Mouse (Mus musculus) intestine, embryonic 14.5 days (tissue): Measurements from ENCODE around the gene Atp6v0d1. TPM values are rescaled to one million over a fixed set of nuclear protein-coding genes. Genes with fewer than 3 reads are reported as not detected.

ENCODE experiments used
- ATAC-seq: fragments of 200-750 bp; cut with Nextera tagmentation; replicated peaks from 2 replicates; pipeline ENCODE4 v1.8.0; 2017; ENCODE audit warnings: low read depth, moderate number of reproducible peaks, moderate TSS enrichment, moderate library complexity; ENCODE audit not compliant: low FRiP score, low TSS enrichment
- DNase-seq: peaks from one replicate; pipeline ENCODE4 v3.0.0-alpha.2; 2018; ENCODE audit warnings: low spot score
- H3K27ac ChIP-seq: fragments of 300-500 bp; sonication (generic); 2 replicates; pipeline ENCODE4 v1.5.1; 2014; ENCODE audit warnings: low read depth, mild to moderate bottlenecking, control low read depth
- H3K27me3 ChIP-seq: fragments of 300-500 bp; sonication (generic); replicated peaks from 2 replicates; pipeline ENCODE4 v1.6.1; 2014; ENCODE audit warnings: low read length, control low read depth; ENCODE audit not compliant: control insufficient read depth, insufficient read depth
- H3K36me3 ChIP-seq: fragments of 300-500 bp; sonication (generic); 2 replicates; pipeline ENCODE4 v1.6.1; 2014; ENCODE audit warnings: low read length, control low read depth; ENCODE audit not compliant: control insufficient read depth, insufficient read depth
- H3K4me1 ChIP-seq: fragments of 300-500 bp; sonication (generic); replicated peaks from 2 replicates; pipeline ENCODE4 v1.6.1; 2014; ENCODE audit warnings: low read length, control low read depth, mixed read lengths; ENCODE audit not compliant: control insufficient read depth, insufficient read depth
- H3K4me2 ChIP-seq: fragments of 300-500 bp; sonication (generic); 2 replicates; pipeline ENCODE4 v1.6.1; 2014; ENCODE audit warnings: low read length
- H3K4me3 ChIP-seq: fragments of 300-500 bp; sonication (generic); 2 replicates; pipeline ENCODE4 v1.5.1; 2014; ENCODE audit warnings: low read depth, low read length, control low read depth, mixed read lengths
- H3K9ac ChIP-seq: fragments of 300-500 bp; sonication (generic); 2 replicates; pipeline ENCODE4 v1.6.1; 2014; ENCODE audit warnings: mild to moderate bottlenecking, low read length
- H3K9me3 ChIP-seq: fragments of 300-500 bp; sonication (generic); 2 replicates; pipeline ENCODE4 v1.6.1; 2016; ENCODE audit warnings: low read length, control low read depth; ENCODE audit not compliant: control insufficient read depth
- WGBS: fragments of 180-500 bp; shearing (Covaris S2); extraction: QIAGEN DNeasy Blood & Tissue Kit; methylation state at CpG from one replicate; pipeline ENCODE4 v1.1.7; 2014; 5-methylcytosine and 5-hydroxymethylcytosine counted together
- polyA plus RNA-seq: library from polyadenylated mRNA; unstranded; fragments of >200 nt; fragmentation: Nextera tagmentation; extraction: Ambion mirVana; gene quantifications from 2 replicates; pipeline ENCODE4 v1.2.1, GENCODE M21; 2014

Gene Atp6v0d1
- polyA plus RNA-seq, 1 experiment from 2014 or later = 72.7 TPM

DNA sequence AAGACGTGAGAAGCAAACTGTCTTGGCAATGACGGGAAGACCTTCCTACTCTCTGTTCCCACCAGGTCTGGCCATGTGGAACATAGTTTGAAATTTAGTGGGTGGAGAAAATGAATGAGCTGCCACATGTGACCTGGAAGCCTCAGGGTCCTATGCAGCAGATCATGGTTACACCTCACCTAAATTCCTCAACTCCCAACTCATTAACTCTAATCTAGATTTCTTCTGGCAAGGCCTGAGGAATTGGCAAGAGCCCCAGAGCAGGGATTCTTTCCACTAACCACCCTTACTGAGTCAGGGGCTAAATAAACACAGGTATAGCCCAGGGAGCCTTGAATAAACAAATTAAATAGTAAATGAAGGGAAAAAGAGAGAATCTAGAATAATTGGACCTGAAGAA is 13.8 kb downstream of the Atp6v0d1 start:
- Histone ChIP-seq H3K36me3 (no peaks in the 10 kb centered on the region), H3K4me2 (no peak overlapping the region), H3K27ac (no peak overlapping the region), H3K27me3 (no peaks in the 10 kb centered on the region), H3K4me3 (no peak overlapping the region), H3K4me1 (no peaks in the 10 kb centered on the region), H3K9me3 (no peaks in the 10 kb centered on the region), H3K9ac (no peak overlapping the region)
- no peak for ATAC-seq
- DNase-seq = no peak
- WGBS = 82% methylated on average over 2 of the region's 2 CpGs

DNA sequence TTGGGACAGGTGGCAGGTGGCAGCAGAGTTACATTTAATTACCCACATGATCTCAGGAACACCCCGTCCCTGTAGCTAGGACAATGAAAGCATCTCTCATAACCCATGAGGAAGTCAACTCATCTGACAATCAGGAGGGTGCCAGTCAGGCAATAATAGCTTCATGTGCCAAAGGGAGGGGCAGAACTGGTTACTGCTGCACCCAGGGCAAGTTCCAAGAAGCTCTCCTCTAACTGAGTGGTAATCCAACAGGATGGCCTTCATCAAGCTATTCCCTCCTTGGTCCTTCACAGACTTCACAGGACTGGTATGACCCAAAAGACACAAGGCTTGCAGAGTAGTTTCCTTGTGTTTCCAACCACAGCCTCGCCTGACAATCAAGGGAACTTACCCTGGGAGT is 15.8 kb downstream of the Atp6v0d1 start:
- H3K4me2 ChIP-seq = no peak overlapping the region
- H3K4me3 ChIP-seq = no peak overlapping the region
- H3K27me3 ChIP-seq = no peaks in the 10 kb centered on the region
- no peaks in the 10 kb centered on the region for H3K36me3 ChIP-seq
- no peak overlapping the region for H3K27ac ChIP-seq
- ATAC-seq = no peak
- WGBS = 72% methylated on average over 2 of the region's 2 CpGs
- no peak overlapping the region for H3K9ac ChIP-seq
- DNase-seq = no peak
- H3K4me1 ChIP-seq = peaks cover 7% of the 10 kb centered on the region
- H3K9me3 ChIP-seq = no peaks in the 10 kb centered on the region

DNA sequence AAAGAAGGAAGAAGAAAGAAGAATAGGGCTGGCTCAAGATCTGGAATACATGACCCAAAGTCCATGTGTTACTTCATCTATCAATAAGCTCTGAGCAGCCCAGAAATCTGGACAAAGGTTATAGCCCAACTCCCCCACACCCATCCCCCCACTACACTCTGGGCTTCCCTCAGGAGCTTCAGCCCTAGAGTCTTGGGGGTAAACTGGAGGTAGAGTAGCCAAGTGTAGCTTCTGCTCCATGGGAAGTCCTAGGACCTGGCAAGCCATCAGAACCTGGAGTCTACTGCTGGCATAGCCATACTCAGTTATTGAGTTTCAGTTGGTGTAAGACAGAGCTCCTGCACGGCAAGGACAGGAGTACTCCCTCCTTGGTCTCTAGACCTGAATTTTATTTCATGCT is 16.3 kb downstream of the Atp6v0d1 start:
- Histone ChIP-seq H3K27ac (no peak overlapping the region), H3K4me3 (no peak overlapping the region), H3K27me3 (no peaks in the 10 kb centered on the region), H3K36me3 (no peaks in the 10 kb centered on the region), H3K4me1 (peaks cover 13% of the 10 kb centered on the region), H3K9me3 (no peaks in the 10 kb centered on the region), H3K4me2 (no peak overlapping the region), H3K9ac (no peak overlapping the region)
- no peak for ATAC-seq
- WGBS = 92% methylated on average over 1 of the region's 1 CpGs
- no peak for DNase-seq

DNA sequence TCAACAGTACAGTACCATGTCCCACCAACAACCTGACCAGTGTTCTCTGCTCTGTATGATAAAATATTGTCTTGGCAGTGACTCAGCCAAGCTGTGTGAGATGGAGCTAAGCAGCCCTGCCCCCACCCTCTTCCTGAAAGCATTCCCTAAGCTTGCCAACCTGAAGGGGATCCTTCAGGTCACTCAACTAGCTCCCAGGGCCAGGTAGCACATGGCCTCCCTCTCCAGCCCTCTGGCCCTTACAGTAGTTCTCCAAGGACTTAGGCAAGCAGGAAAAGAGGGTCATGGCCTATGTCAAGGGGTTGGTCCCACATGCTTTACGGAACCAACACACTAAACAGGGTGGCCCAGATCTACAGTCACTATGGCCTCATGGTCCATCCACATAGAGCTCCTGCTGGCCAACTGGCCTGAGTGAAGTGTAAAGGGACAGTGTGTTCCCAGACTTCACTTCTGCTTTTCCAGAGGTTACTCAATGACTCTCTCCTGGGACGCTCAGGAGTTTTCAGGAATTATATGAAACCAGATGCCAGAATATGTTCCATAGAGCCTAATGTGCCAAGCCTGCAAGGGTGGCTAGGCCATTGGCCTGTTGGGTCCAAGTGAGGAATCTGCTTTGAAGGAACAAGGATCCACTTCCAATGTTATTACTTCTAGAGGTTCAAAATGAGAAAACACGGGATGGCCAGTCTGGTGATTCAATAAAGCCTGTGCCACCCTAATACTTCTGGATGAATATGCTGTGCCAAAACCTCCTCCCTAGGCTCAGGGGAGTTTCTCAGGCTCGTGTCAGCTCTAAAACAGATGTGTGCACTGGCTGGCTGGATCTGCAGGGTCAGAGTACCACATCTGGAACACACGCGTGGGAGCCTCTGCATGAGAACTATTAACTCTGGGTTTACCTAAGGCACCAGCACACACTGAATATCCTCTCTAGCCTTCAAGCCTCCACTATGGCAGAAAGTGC is 19.2 kb downstream of the Atp6v0d1 start:
- H3K9ac ChIP-seq = no peak overlapping the region
- no peaks in the 10 kb centered on the region for H3K9me3 ChIP-seq
- no peak for DNase-seq
- H3K27me3 ChIP-seq = no peaks in the 10 kb centered on the region
- H3K4me1 ChIP-seq = peaks cover 18% of the 10 kb centered on the region
- H3K4me2 ChIP-seq = no peak overlapping the region
- no peak overlapping the region for H3K4me3 ChIP-seq
- H3K36me3 ChIP-seq = 0 out of 2 replicates have a peak, but pooled peaks cover 4% of the 10 kb centered on the region
- ATAC-seq = no peak
- WGBS = 79% methylated on average over 6 of the region's 6 CpGs
- H3K27ac ChIP-seq = no peak overlapping the region

DNA sequence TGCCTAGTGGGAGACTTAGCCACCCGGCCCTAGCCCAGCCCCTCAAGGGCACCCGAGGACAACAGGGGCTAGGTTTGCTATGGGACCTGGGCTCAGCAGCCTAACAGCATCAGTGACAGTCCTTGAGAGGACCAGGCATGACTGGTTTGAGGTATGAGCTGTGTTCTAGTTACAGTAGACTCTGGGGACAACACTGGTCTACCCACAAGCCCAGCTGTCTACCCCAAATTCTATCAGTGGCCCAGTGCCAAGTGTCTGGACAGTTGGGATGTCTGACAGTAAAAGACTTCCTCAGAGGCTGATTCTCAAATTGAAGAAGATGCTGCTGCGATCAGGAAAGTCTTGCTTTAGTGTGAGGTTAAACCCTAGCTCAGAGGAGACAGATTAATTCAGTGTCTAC is 20.6 kb downstream of the Atp6v0d1 start:
- Histone ChIP-seq H3K4me3 (no peak overlapping the region), H3K9me3 (no peaks in the 10 kb centered on the region), H3K4me2 (no peak overlapping the region), H3K9ac (no peak overlapping the region), H3K36me3 (0 out of 2 replicates have a peak, but pooled peaks cover 5% of the 10 kb centered on the region), H3K4me1 (peaks cover 18% of the 10 kb centered on the region), H3K27ac (peak overlapping the region; percentile 48; the same call in 1 of the 2 replicates), H3K27me3 (no peaks in the 10 kb centered on the region)
- DNase-seq (no peak), ATAC-seq (no peak)
- 68% methylated on average over 3 of the region's 3 CpGs for WGBS

DNA sequence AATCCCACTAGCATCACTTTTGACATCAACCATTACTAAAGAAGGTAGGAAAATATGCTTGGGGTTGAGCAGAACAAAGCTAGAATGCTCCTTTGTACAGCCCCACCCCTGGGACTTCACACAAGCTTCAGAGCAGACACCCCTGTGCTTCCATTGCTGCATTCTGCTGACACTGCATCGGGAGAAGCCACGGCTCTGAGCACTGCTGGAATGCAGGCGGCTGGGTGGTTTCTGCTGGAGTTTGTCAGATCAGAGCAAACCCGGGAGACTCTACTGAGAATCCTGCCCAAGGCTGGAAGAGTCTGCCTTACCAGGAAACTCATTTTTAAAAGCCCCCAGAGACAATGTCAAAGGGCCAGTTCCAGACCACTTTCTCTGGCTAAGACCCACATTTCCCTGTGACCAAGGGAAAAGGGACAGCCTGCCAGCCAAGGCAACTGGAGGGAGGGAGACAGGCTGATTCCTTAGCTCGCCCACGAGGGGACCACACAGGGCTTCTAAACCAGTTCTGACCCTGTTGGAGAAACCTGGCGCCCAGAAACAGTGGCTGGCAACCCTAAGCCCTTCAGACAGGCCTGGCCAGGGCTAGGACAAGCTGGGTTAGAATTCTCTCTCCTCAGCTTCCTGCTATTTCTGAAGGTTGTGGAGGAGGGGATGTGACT is 21.2 kb downstream of the Atp6v0d1 start:
- Histone ChIP-seq H3K4me2 (no peak overlapping the region), H3K9me3 (no peaks in the 10 kb centered on the region), H3K4me3 (no peak overlapping the region), H3K27ac (peak overlapping the region; percentile 48; the same call in 1 of the 2 replicates), H3K9ac (no peak overlapping the region), H3K4me1 (peaks cover 18% of the 10 kb centered on the region), H3K36me3 (0 out of 2 replicates have a peak, but pooled peaks cover 5% of the 10 kb centered on the region), H3K27me3 (no peaks in the 10 kb centered on the region)
- 52% methylated on average over 7 of the region's 7 CpGs for WGBS
- no peak for DNase-seq
- 0 out of 2 replicates have a peak, but pooled peaks have one; percentile 12 for ATAC-seq

DNA sequence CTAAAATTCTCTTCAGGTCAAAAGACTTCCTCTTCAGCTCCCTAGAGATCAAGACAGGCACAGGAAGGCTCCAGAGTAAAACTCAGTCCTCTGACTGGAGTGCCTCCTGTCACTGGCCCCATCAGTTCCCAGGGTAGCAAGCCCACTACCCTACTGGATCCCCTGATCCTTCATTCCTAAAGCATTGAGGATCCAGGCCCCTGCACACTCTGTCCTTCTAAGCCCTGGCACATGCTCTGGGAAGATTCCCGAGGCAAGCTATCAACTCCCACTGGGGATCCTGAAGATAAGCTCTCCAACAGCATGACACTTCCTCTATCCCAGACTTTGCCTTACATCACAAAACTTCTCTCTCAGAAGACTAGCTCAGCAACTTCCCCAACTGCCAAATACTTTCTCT is 22.1 kb downstream of the Atp6v0d1 start:
- peak overlapping the region; percentile 3; the same call in 1 of the 2 replicates for H3K27ac ChIP-seq
- H3K36me3 ChIP-seq = peaks cover 11% of the 10 kb centered on the region
- no peak overlapping the region for H3K4me2 ChIP-seq
- no peaks in the 10 kb centered on the region for H3K9me3 ChIP-seq
- no peak overlapping the region for H3K4me3 ChIP-seq
- DNase-seq (no peak), ATAC-seq (no peak)
- H3K9ac ChIP-seq = no peak overlapping the region
- no peaks in the 10 kb centered on the region for H3K27me3 ChIP-seq
- H3K4me1 ChIP-seq = peaks cover 18% of the 10 kb centered on the region
- WGBS = 38% methylated on average over 1 of the region's 1 CpGs

DNA sequence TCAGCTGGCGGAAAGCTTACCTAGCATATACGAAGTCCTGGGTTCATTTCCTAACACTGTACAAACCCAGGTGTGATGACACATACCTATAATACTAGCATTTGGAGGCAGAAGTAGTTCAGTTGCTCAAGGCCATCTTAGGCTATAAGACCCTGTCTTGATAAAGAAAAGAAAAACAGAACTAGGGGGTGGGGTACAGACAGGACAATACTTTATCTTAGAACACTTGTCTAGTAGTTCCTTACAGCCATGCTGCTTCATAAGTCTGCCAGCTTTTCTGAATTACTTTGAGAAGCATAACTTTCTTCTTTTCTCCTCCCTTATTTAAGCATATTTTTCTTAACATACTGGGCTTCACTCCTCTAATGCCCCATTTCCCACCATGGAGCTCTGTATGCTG is 23.0 kb downstream of the Atp6v0d1 start:
- Histone ChIP-seq H3K4me2 (no peak overlapping the region), H3K9ac (no peak overlapping the region), H3K4me3 (no peak overlapping the region), H3K27me3 (no peaks in the 10 kb centered on the region), H3K27ac (no peak overlapping the region), H3K9me3 (no peaks in the 10 kb centered on the region), H3K36me3 (peaks cover 17% of the 10 kb centered on the region), H3K4me1 (peaks cover 18% of the 10 kb centered on the region)
- ATAC-seq (no peak), DNase-seq (no peak)
- 91% methylated on average over 2 of the region's 2 CpGs for WGBS
